Mouse (Mus musculus): Measurements from ENCODE around the gene Rasa2.
A peak's percentile ranks its signal among the peaks of the same experiment; 100 is the strongest.
"Not testable (repeated sequence)": the region's sequence is repeated elsewhere in the genome, so short reads cannot be mapped to it uniquely, and the experiment has no call there.

Gene Rasa2

DNA sequence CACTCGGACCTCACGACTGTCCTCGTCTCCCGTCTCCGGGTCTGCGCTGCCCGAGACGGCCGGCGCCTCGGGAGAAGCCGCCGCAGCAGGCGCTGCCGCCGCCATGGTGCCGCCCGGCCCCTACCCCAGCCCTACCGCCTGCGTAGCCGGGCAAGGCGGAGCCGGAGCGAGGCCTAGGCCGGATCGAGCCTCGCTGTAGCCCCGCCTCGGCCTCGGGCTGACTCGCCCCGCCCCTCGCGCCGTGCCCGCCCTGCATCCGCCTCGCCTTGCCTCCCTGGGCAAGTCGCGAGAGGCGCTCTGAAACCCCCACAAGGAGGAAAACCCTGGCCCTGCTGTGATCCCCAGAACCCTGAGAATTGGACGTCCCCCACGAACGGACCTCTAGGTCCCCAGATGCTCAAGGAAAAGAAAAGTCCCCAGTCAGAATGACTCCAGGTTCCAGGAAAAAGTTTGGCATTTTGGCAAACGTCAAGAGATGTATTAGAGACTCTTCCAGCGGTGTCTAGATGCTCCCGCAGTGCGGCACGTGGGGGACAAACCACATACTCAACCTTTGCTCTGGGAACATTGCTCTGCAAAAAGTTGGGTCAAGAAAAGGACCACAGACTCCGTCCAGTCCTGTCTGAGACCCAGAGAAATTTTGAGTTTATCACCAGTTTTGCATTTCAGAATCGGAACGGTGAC, at the start of gene Rasa2:
Rasa2 (minus strand) TSS at position 229 of the 684 bp plus-strand sequence.
- DNase-seq (ENCODE audit: low spot score): peak; percentile 89

DNA sequence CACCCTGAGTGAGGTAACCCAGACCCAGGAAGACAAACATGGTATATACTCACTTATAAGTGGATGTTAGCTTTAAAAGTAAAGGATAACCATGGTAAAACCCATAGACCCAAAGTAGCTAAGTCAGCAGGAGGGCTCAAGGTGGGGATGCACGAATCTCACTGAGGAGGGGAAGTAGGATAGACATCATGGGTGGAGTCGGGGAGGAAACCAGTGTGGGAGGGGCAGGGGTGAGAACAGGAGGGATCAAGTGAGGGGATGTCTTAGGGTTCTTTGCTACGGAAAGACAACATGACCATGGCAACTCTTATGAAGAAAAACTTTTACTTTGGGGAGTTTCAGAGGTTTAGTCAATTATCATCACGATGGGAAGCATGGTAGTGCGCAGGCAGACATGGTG, 47.2 kb upstream of the Rasa2 start:
- no peak for DNase-seq (ENCODE audit: low spot score)

DNA sequence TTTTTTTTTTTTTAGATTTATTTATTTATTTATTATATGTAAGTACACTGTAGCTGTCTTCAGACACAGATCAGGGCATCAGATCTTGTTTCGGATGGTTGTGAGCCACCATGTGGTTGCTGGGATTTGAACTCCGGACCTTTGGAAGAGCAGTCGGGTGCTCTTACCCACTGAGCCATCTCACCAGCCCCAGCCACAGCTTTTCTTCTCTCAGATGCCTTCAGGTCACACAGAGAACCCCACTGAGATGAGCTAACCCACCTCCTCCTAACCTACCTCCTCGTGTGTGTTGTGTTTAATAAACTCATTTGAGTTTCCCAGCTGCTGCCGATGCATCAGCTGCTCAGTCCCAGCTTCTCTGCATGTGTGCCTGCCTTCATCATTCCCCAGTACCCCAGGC, 46.3 kb upstream of the Rasa2 start:
- DNase-seq (ENCODE audit: low spot score): not testable (repeated sequence)

DNA sequence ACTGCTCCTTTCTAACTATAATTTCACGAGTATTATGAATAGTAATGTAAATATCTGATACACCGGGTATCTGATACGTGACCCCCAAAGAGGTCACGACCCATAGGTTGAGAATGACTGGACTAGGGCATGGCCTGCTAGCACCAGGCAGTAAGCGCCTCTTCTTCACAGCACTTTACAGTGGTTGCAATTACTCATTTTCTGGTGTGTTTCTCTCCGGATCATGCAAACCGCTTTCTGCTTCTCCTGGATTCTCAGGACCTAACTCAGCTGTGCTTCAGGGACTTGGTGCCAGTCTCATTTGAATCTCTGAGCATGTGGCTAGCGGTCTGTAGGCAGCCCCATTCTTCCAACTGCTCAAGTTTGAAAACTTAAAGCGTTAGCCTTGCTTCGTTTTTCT, 45.3 kb upstream of the Rasa2 start:
- DNase-seq (ENCODE audit: low spot score): no peak

DNA sequence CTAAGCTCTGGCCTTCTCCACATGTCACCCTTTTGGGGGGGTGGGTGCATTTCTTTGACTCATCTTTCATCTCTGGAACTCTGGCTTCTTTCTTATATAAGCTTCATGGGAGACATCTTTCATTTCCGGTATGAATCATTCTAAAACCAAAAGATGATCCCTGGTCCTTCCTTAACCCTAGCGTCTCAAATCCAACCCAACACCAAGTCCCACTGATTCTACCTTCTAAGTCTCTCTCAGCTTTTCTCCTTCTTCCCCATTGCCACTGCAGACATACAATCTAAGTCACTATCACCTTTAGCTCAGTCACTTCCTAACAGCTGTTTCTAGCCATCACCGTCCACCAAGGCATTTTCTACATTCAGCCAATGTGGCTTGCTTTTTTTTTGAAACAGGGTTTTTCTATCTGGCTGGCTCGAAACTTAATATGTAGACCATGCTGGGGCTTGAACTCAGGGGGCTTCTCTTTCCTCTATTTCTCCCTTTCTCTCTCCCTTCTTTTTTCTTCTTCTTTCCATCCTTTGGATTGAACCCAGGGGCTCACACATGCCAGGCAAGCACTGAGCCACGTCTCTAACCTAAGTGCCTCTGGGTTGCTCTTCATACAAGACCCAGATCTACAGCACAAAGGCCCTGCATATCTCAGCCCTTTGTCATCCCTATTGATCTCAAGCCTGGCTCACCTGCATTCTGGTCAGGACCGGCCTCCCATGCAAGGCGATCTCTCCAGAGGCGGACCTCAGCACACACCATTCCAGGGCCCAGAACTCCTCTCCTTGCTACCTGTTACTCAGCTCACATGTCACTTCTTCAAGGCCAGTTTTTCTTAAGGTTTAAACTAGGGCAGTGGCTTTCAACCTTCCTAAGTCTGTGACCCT, 44.6 kb upstream of the Rasa2 start:
- no peak for DNase-seq (ENCODE audit: low spot score)

DNA sequence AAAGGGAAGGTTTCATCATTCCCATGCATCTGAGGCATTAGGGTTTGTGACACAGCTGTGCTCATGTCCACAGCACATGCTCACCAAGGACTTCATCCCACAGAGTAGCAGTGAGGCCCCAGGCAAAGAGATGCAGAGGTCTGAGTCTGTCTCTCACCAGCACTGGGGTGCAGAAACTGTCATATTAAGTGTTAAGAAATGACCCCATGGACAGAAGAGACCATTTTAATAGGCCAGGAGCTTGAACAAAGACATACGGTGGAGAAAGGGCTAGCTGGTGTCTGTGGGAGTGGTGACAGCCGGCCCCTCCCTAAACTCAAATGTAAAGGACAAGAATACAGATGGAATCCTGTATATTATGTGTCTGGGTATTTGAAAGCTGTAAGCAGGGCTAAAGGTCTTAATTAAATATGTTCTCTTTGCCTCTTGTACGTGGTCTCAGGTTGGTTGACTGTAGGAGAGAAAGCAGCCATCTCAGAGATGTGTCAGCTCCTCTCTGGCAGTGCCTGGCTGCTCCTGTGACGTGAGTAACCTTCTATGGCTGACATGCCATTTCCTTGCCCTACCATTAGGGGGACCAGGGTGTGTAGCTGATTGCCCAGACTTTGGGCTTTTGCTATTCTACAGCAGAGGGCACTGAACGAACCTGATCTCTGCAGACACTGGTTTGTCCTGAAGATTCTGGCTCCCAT, 43.8 kb upstream of the Rasa2 start:
- DNase-seq (ENCODE audit: low spot score): no peak

DNA sequence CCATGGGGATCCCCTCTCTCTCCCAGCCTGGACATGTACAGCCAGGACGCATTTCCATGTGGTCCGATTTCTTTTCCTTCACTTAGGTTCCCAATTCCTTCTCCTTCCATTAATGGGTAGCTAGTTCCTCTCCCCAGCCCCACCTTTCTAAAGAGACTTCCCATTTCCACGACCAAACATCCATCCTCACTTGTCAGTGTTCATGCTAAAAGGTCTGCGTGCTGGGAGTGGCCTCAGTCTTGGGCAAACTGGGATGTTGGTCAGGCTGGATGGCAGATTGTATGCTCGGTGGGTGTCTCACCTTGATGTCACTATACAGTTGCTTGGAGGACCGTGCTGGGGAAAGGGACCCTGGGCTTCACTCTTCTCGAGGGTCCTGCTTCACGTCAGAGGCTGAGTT, 42.9 kb upstream of the Rasa2 start:
- no peak for DNase-seq (ENCODE audit: low spot score)

- no peak for DNase-seq (ENCODE audit: low spot score)
These were observed 41.0 kb upstream of the Rasa2 start for GRCm38 (mm10) chr9:96672466-96672865.

GRCm38 (mm10) chr9:96671249-96671648, 39.8 kb upstream of the Rasa2 start:
- no peak for DNase-seq (ENCODE audit: low spot score)

DNA sequence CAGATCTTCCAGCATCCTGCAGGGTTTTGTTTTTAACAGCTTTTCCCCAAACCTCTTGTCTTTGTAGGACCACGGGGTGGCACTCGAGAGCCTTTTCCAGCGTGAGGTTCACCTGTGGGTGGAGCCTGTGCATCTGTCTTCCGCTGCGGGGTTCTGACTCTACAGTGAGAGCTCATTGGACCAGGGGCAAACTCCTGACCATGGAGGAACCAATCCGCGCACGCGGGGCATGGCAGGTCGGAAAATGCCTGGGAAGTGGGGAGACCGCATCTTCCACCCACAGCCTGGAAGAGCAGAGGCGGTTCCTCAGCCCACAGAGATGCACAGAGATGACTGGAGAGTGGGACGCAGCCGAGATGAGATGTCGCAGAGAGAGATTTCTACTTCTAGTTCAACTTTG, 38.5 kb upstream of the Rasa2 start:
- DNase-seq (ENCODE audit: low spot score): peak; percentile 89

GRCm38 (mm10) chr9:96668628-96669027, 37.2 kb upstream of the Rasa2 start:
- DNase-seq (ENCODE audit: low spot score): peak; percentile 61

DNA sequence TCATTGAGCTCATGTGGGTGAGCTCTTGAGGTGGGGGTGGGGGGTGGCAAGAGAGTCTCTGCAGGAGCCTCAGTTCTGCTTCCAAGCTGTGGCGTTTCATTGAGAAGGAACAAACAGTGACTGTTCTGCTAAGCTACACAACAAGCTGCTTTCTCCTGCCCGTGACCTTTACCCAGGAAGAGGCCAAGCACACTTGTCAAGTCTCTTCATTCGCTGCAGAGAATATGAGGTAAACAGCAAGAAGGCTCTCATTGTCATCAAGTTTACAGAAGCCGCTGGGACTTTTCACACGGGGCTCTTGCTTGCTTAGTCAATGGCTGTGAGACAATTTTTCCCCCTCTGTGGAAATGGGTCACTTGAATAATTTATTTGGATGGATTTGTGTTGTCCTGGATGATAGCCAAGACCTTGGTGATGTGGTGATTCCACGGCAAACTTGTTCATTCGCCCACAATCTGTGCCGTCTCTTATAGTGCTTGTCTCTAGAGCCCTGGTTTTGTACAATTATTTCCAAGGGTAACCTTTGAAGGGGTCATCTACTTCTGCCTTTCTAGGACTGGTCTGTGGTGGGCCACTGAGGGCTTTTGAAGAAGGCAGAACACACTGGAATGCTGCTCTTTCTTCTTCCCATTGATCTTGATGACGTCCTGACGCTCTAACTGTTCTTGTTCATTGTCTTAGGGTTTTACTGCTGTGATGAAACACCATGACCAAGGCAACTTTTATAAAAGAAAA, 29.3 kb upstream of the Rasa2 start:
- DNase-seq (ENCODE audit: low spot score): no peak

DNA sequence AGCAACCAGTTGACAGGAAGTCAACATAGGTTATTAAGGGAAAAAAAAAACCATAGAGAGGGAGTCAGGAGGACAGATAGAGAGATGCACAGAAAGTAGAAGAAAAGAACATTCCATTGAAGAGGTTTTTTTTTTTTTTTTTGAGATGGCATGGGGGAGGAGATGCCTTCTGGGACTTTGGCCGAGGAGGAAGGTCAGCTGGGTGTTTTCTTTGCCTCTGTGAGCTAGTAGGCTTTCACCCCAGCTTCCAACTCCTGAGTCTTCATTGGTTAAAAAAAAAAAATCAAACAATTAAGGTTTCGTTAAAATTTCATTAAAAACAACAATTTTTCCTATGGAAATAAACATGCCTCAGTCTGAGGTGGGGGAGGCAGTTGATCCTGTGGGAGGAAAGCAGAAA, 28.4 kb upstream of the Rasa2 start:
- no peak for DNase-seq (ENCODE audit: low spot score)

- no peak for DNase-seq (ENCODE audit: low spot score)
These were observed 22.1 kb upstream of the Rasa2 start for GRCm38 (mm10) chr9:96653538-96653937.

DNA sequence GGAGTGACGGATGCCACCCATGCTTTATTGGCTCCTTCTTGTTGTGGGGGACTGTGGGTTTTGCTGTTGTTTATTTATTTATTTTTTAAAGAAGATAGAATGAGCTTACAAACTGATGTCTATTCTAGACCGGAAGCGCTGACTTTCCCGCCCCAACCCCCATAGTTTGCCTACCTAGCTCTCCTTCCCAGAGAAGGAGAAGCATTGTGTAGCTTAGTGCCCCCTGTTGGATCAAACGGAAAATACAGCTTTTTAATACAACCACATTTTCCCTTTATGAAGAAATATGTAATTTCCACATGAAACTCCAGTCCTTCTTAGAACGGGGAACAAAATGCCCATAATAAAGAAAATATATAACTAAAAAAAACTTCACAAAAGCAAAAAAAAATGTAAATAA, 21.3 kb upstream of the Rasa2 start:
- no peak for DNase-seq (ENCODE audit: low spot score)

DNA sequence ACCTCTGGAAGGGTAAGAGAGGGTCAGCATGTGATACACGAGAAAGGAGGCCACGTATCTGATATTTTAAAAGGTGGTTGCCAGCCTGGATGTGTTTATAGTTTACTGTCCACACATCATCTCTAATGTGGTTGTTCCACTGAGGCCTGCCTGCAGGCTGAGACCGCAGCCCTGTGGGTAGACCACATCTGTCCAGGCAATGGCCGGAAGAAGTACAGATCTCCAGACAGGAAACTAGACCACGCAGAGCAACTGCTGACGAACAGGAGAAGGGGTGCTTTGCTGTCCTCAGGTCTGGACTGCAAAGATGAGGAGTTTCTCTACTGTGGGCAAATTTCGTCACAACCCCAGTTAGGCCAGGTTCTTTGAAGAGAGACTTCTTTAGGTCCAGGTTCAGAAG, 19.4 kb upstream of the Rasa2 start:
- DNase-seq (ENCODE audit: low spot score): no peak

- DNase-seq (ENCODE audit: low spot score): no peak
These were observed 18.5 kb upstream of the Rasa2 start for GRCm38 (mm10) chr9:96649924-96650323.

DNA sequence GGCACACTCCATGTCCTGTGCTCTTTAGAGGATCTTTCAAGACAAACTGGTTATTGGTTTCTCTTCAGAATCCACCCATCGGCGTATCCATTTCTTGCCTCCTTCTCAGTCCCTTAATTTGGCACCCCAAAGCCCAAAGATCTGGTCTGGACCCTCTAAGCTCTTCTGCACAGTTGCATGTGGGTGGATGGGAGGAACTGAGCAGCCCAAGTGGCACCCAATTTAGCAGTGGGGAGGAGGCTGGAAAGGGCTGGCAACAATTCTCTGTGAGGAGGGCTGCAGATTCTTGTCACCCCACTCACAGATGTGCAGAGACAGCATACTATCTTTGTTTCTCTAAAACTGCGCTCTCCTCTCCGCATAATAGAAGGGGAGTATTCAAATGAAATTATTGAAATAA, 17.9 kb upstream of the Rasa2 start:
- DNase-seq (ENCODE audit: low spot score): no peak

- DNase-seq (ENCODE audit: low spot score): no peak
These were observed 15.4 kb upstream of the Rasa2 start for GRCm38 (mm10) chr9:96646668-96647295.

- no peak for DNase-seq (ENCODE audit: low spot score)
These were observed 13.4 kb upstream of the Rasa2 start for GRCm38 (mm10) chr9:96644840-96645239.

DNA sequence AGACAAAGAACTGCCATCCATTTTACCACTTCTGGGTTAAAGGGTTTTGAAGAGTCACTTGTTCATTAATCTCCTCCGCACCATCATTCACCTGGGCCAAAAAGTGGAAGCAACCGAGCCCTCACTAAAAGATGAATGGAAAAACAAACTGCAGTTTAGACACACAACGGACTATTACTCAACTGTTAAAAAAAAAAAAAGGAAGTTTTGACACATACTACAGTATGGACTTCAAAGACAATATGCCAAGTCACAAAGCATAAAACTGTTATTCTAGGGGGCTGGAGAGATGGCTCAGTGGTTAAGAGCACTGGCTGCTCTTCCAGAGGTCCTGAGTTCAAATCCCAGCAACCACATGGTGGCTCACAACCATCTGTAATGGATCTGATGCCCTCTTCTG, 12.6 kb upstream of the Rasa2 start:
- not testable (repeated sequence) for DNase-seq (ENCODE audit: low spot score)

DNA sequence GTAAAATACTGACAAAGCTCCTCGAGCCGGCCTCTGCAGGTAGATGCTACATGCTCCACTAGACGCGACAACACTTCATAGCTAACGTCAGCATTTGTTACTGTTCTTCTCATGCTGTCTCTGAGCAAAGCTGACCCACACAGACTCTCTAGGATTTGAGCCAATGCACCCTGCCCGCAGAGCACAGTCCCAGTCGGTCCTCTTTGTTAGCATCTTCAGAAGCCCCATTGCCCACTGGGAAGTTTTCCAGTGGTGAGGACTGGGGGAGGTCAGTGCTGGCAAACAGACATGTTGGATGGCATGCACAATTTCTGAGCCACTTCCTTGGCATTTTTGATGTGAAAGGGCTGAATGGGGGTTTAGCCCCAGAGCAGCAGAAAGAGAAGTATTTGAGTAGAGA, 8.0 kb upstream of the Rasa2 start:
- no peak for DNase-seq (ENCODE audit: low spot score)
